Mouse (Mus musculus) retina, embryonic 14.5 days (tissue): ENCODE results near the gene Cabcoco1.
A peak's percentile ranks its signal among the peaks of the same experiment; 100 is the strongest.

ENCODE experiments used
- DNase-seq: peaks from one replicate; pipeline ENCODE4 v3.0.0-alpha.2; 2015; ENCODE audit warnings: low spot score

Cabcoco1 gene

DNA sequence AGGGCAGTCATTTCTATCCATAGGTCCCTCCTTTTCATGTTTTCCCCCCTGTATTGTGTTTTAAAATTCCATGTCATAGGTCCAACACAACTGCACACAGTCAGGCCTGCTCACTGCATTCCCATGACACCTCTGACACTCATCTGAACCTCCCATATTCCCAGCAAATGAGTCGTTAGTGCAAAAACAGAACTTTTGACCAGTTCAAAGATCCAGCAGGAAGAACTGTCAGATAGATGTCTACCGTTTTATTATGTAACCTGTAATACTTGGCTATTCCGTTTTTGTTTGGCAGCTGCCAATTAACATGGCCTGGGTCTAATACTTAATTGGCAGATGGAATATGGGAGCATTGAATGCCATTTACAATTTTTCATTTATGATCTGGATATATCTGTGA is 34.0 kb downstream of the Cabcoco1 start:
- no peak for DNase-seq

DNA sequence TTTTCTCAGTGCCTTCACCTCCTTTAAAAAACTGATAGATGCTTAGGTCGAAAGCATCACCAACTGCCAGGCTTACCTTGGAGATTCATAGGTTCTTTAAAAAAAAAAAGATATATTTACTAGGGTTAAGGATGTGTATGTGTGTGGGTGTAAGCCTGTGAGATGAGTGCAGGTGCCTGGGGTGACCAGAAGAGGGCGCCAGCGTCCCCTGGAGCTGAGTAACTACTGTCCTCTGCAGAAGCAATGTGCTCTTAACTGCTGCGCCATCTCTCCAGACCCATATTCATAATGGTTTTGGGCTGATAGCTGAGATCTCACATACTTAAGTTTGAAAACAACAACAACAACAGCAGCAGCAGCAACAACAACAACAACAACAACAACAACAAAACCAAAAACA is 35.5 kb downstream of the Cabcoco1 start:
- DNase-seq, result no peak

DNA sequence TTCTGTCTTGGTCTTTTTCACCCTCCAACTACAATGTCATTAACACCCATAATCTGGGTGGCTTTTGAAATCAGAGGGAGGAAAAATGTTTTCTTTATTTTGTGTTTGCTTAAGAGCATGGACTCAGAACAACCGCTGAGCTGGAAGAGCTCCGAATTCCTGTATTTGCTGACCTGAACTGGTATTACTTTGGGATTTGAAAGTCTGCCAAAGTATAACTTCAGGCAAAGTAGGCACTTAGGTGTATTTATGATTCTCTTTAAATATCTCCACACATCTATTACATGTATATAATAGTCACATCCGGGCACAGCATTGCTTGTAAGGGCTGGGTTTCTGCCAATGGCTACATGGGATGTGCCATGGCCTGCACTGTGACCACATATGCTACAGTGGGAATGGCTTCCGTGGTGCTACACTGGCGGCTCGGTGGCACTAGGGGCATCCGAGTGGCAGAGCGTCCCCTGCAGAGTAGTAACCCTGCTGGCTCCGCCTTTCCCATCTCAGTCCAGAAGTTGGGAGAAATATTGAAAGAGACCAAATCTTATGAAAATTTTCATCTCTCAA is 37.0 kb downstream of the Cabcoco1 start:
- DNase-seq, result no peak

DNA sequence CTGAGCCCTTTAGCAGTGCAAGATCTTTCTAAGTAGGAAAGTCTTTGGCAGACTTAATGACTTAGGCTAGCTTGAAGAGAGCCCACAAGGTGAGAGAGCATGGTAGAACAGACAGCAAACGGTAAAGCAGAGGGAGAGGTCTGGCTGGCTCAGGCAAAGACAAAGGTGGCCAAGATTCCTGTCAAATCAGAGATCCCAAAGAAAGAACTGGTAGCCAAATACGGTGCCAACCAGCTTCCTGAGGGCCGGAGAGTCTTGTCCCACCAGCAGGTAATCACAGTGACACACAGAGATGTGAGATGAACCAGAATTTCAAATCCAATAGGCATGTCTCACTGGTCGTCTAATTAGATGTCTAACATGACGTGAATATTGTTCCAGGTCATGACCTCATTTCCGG is 40.6 kb downstream of the Cabcoco1 start:
- DNase-seq, result no peak

DNA sequence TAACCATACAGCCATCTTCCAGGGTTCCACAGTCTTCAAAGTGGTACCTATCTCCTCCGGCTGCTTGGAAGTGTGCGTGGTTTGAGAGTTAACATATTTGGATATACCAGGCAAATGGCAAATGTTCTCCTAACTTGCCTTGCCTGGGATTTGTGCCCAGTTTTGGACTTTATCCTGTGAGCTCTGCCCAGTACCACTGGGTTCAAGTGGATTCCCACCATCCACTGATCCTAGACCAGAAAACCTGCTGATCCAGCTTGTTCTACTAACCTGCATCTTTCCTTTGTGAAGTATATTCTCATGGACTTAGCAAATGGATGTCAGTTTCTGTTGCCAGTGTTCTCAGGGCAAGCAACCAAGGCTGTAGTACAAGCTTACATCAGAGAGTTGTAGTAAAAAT is 46.5 kb downstream of the Cabcoco1 start:
- no peak for DNase-seq

DNA sequence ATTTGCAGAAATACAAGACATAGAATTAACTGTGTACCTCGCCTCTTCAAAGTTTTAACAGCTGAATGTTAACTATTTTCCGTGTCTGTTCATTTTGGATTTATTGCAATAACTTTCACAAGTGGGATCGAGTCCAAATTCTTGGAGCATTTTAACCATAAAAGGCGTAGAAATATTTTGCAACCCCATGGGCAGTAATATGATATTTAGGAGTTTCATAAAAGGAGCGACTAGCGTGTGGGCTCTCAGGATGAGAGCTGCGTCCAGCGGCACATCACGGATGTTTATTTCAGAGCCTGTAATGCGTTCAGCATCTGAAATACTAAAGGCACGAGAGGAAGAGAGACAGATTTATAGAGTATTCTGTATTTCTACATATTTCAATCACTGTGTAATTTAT is 50.1 kb downstream of the Cabcoco1 start:
- no peak for DNase-seq

DNA sequence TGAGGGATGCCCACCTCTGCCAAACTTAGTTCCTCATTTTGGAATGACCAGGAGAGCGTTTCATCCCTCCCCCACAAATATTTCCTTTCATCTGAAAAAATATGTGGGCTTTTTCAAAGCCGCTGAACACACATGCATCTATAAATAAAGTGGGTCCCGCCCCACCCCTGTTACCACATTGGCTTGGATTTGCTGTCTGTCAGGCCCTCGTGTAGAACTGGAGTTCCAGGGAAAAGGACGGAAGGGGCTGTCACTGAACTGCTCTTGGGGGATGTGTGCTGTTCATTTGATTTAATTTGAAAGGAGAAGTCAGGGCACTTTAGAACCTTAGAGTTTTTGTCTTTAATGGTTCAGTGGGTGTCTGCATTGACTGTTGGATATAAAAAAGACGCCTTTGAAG is 50.9 kb downstream of the Cabcoco1 start:
- DNase-seq, result no peak

DNA sequence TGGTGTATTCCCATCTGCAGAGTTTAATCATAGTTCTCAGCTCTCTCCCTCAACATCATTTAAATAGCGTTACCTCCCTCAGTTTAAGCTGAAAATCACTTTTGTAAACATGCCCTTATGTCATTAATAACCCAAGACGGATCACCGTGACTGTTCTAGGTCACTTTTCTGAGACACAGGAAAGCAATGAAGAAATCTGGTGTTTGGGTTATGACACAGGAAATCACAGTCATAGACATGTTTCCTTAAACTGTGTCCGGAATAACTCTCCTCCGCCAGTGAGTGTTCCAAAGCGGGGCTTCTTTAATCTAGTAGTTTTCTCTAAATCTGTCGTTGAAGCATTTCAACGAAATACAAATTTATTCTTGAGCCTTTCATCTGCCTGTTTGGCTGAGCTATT is 68.9 kb downstream of the Cabcoco1 start:
- no peak for DNase-seq

DNA sequence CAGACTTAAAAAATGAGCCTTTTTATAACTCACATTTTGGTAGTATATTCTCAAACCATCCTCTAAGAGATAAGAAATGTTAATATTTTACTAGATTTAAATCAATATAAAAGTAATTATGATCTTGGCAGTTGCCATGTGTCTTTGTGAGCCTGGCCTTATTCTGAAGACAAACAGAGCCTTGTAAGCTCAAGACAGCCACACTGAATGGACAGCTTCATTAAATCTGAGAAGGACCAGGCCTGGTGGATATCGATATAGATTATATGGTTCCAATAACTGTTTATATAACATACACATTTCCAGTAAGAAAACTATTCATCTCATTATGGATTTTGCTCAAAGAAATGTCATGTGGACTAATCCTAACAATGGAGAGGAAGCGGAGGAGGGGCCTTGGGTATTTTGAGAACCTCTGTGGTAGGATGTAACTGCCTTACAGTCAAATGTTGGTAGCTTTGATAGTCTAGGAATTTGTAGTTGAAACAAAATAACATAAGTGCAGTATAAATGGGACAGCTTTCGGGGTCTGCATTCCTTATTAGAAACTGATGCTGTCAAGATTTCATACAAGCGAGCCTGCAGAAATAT is 75.9 kb downstream of the Cabcoco1 start:
- no peak for DNase-seq

DNA sequence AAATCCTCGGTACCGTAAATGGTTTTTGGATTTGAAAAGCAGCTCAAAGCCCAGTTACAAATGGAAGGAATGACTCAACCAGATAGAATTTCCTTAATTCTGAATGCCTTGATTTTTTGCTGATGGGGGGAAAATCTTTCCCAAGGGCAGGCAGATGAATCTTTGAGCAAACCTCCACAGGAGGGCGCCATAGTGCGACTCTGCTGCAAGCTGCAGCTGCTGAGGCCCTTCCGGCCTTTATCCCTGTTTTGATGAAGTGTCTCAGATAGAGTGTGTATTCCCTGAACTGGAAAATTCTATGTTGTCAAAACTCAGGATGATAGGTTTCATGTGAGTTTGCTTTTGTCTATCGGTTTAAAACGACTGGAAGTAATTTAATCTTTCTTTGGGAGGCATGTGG is 76.8 kb downstream of the Cabcoco1 start:
- DNase-seq, result peak; percentile 84

DNA sequence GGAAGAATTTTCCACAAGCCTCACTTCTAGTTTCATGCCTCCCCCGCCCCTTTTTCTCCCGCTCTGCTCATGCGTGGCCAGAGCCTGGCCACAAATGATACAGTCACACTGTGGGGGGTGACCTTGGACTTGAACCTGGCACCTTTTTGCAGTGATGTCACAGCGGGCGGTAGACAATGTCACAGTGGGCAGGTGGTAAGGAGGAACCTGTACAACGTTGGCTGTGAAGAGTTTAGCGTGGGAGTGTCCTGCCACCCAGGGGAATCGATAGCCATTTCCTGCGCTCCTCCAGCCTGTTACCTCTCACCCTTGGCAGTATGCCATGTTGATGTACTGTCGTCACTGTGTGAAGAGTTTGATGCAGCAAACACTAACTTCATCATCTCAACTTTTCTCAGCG is 81.9 kb downstream of the Cabcoco1 start:
- DNase-seq, result no peak

DNA sequence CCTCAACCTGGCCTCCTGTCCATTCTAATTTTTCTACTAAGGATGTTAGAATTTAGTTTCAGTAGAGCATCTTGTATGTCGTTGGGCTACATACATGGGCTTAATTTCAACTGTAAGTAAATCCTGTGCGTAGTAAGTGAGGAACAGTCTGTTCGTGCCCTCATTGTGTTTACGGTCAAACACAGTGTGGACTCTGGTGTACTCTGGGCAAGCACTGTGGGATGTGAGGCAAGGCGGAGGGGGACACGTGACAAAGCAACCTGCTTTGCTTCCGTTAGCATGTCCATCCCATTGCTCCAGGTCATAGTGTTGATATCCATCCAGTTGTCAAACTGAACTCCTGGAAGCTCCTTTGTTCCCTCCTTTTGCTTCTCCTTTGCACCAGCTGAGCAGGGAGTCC is 84.7 kb downstream of the Cabcoco1 start:
- DNase-seq, result no peak

DNA sequence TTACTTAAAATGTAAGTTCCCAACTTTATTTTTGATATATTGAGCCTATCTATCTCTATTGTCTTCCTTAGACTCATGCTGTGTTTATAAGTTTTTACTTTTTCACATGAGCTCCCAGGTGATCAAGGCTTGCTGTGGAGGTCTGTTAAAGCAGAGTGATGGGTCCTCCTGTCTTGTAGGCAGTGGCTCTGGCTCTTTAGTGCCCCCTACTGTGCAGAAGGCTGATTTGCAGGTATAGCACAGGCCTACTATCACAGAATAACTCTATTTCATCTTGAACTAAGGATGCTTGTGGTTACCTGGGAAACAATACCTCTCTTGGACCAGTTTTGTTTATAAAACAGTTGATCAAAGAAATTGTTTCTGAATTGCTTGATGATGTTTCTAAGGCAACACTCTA is 87.2 kb downstream of the Cabcoco1 start:
- no peak for DNase-seq

DNA sequence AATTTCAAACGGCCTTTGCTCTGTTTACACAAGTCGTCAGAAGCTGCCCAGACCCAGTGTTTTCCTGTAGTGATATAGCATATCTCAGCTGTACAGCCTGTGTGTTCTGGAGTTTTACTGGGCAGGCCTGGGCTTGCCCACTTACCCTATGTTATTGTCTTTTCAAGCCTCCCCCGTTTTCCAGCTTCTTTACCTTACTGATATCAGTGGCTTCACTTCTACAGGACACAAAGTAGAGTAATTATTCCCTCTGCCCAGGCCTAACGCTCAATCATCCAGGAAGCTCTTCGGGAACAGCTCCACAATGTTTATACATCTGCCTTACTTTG is 94.9 kb downstream of the Cabcoco1 start:
- DNase-seq, result no peak

DNA sequence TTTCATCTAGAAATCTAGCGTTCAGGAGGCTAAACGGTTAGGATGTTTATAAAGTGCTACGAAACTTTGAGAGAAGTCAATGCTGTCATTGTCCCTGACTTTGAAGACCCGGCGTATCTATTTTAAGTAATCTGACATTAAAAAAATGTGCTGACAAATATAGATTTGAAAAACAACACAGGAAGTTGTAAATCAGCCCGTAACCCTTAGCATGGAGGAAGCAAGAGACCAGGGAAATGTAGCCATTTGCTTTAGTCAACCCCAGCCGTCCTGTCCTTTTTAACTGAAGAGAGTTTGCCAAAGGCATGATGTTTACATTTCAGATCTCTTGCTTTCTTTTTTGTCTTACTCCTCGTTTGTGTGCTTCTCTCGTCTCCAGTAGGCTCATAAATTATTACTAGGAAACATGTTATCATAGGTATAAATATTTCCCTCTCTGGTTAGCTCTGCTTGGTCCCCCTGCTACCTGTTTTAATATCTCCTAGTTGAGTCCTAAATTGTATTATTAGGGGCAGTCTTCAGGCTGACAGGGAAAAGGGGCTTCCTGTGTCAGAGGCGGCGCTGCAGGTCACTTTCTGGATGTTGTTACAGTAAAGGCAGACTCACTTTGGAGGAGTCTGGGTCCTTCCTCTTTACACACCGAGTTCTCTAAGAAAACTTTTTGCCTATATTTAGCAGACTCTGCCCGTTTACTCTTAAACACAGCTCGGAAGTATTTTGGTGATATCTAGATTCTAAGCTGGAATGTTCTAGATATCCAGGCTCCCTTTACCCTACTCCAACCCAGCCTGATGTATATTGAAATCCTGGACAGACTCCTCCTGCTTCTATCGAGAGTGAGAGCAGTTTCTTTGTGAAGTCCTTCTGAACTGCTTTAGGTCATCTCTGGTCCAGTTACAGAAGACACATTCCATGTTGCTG is 95.6 kb downstream of the Cabcoco1 start:
- no peak for DNase-seq

DNA sequence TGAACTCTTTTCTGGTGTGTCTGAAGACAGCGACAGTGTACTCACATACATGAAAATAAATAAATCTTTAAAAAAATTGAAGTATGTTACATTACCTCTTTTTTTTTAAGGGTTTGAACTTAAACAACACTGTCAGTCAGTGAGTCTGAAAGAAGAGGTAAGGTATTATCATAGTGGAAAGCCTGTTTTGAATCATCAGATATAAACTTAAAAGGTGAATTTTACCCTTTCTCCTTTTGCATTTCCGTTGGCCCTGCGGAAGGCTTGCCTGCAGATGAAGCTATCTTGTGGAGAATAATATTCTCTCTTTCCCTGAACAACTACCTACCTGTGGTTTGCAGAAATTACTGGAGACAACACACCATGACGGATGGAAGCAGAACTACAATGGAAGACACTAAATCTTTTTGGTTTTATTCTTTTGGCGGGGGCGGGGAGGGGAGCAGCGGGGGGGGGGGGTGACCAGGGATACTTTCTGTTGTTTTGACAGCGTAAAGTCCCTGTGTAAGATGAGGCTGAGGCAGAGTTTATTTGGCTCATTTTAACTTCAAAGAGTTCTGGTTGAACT is 96.4 kb downstream of the Cabcoco1 start:
- no peak for DNase-seq

DNA sequence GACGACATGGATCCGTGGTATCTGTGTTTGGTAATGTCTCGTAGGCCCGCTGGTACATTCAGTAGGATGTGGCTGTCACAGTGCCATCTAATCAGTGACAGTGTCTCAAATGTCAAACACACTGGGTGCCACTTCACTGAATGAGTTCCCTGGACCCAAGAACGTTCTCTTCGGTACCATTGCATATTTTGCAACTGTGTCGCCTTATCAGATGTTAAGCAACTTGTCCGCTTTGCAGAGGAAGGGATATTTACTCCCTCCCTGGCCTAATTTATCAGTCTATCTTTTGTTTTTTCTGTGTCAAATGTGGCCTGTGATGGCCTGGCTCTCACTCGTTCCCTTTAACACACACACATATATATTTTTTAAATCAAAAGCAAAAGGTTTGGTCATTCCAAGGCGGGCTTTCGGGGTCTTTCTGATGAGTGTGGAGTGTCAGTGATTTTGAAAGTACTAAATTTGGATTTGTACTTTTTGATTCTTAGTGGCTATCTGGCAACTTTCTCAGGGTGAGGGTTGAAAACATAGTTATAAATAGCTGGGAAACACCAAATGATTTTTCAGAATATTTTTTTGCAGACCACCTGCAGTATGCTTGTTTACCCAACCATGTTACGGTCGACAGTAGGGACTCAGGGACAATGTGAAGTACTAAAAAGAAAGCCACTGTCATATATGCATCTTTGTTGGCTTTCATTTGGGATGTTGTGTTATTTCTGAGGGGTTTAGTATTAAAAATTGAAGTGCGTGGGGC is 97.2 kb downstream of the Cabcoco1 start:
- no peak for DNase-seq

DNA sequence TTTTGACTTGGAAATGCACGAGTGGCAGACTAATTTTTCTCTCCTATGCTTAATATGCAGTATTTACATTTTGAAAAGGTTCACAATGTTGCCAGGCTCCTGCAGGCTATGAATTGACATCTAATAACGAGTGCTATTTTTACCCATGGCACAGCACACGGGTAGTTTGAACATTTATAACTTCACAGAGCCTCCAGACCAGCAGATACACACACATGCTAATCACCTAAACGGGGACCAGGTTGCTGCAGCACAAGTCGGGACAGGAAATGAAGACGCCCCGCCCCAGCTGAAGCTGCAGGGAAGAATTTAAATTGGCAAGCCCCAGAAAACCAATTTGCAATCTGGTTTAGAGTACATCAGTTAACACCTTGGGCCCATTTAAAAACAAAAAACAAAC is 98.6 kb downstream of the Cabcoco1 start:
- no peak for DNase-seq

DNA sequence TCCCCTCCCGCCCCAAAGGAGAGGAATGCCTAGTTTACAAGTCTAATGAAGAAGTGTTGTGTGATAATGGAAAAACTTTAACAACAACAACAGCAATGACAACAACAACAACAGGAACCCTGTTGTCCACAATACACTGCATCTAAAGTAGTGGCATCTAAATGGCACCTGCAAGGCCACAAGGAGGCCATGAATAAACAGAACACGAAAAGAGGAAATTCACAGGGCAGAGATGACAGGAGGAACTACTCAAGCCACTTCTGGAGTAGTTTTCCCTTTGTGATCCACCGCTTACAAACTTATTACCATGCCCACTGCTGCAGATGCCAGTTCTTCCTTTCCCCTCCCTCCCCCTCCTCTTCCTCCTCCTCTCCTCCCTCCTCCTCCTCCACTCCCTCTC is 99.0 kb downstream of the Cabcoco1 start:
- no peak for DNase-seq

DNA sequence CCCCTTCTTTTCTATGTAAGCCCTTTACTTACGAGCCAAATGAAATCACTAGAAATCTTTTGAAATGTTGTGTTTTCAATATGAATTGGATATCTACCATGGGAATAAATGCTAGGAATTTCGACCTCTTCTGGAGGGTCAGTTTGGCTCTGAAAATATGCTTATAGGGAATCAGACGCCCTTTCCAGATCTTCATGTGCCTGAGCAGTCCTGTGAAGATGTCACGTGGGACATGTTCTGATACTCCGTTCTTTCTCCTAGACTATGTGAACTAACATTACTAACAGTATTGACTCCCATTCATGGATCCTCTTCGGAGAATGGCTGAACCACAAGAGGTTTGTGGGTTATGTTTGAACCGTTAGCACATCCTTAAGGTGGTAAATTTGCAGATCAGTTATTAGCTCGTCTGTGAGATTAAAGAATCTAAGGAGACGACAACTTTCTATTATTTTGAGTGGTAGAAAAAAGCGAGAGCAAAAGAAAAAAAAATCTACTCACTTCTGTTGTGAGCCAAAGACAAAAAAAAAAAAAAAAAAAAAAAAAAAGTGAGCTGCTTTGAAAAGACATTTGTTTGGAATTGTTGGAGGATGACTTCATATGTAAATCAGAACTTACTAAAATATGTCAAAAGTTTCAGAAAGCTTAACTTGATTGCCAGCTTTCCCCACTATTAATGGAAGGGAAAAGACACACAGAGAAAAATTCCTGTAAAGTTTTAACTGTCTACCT is 99.6 kb downstream of the Cabcoco1 start:
- no peak for DNase-seq

DNA sequence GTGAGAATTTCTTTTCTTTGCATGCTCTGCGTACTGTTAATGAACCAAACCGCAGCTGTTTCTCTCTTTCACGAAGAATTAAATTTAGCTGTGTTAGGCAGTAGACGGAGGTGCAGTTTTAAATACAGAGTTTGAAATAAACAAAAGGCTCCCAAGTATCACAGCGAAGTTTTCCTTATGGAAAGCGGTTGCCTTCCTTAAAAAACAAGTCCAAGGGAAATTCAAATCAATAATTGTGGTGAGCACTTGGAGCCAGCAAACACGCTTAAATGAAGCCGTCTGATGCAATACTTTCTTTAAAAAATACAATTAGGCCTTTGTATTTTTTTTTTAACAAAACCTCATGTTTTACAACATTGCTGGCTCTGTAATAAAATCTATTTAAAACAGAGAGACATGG is 101.2 kb downstream of the Cabcoco1 start:
- DNase-seq, result no peak

DNA sequence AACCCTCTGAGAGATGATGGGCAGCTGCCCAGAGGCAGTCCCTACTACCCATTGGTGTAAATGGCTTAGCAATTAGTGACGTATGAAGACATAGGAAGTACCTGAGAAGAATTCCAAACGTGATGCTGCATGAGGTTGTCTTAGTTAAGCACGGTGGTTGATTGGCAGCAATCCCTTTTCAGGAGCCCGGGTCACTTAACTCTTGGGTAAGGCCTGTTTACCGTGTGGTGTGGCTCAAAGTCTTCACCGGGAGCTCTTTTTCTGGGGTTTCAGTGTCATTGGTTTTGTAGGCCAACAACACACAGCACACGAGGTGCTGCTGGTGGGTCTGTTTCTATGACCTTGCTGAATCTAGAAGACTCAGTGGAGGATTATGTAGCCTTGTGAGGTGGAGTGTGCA is 105.9 kb downstream of the Cabcoco1 start:
- no peak for DNase-seq
